Mouse (Mus musculus): ENCODE data around the gene Stx8. TPM values are rescaled to one million over a fixed set of nuclear protein-coding genes. Genes with fewer than 3 reads are reported as not detected.

Gene Stx8
- total RNA-seq, 2 experiments from 2014 or later, result 22.6 to 27.3 TPM

- intact Hi-C loops (cut with DNase I; ENCODE audit: low total_unique reads), result no loop called here
Observed at GRCm38 (mm10) chr11:68247897-68248296, 281.9 kb downstream of the Stx8 start.

GRCm38 (mm10) chr11:68250106-68250505 is 284.1 kb downstream of the Stx8 start:
- intact Hi-C loops (cut with DNase I; ENCODE audit: low total_unique reads), result no loop called here
- DNase-seq, result no peak

More at GRCm38 (mm10) chr11:68247897-68248296, 281.9 kb downstream of the Stx8 start:
- no peak for DNase-seq

GRCm38 (mm10) chr11:68253531-68253930 is 287.5 kb downstream of the Stx8 start:
- intact Hi-C loops (cut with DNase I; ENCODE audit: low total_unique reads), result no loop called here
- DNase-seq, result no peak

Small RNAs within 50 kb of the gene (microRNA-seq; reads per million reads assigned to microRNA genes)
- gene Mir6406, result 0 reads per million in 2 experiments

Other genes starting within 250 kb of the Stx8 start
- under 1 TPM; 0.04 to 0.11 TPM for gene Glp2r, start 195.0 kb upstream of the Stx8 start, total RNA-seq (2021)
- gene Gsg1l2, start 191.6 kb upstream of the Stx8 start, total RNA-seq (2021), result not detected
- gene Dhrs7c, start 168.0 kb upstream of the Stx8 start, total RNA-seq (2021), result 100 to 1,000 TPM; 348 to 381 TPM
- under 1 TPM; 0.80 to 0.90 TPM for gene Usp43, start 44.0 kb upstream of the Stx8 start, total RNA-seq (2021)
- gene Cfap52, start 542 bp upstream of the Stx8 start, total RNA-seq (2021), result 1 to 10 TPM; 5.5 to 5.7 TPM

Data from gastrocnemius, postnatal 14 days (tissue).